Mouse (Mus musculus): Measurements from ENCODE around the gene Gm17654. TPM values are rescaled to one million over a fixed set of nuclear protein-coding genes. Genes with fewer than 3 reads are reported as not detected.
"Not testable (repeated sequence)": the region's sequence is repeated elsewhere in the genome, so short reads cannot be mapped to it uniquely, and the experiment has no call there.

The Gm17654 gene
- not detected in 2 replicates for polyA plus RNA-seq (2015; fragmentation: Nextera tagmentation; extraction: Ambion mirVana)

GRCm38 (mm10) chr14:43579046-43579445 lies at the start of gene Gm17654:
Gm17654 (minus strand) TSS chr14:43579146.
- not testable (repeated sequence) for ATAC-seq (ENCODE audit: insufficient number of reproducible peaks, low FRiP score, low TSS enrichment, low read depth)
- 86% methylated on average over 1 of the region's 2 CpGs for WGBS

GRCm38 (mm10) chr14:43607913-43608312 lies 29.0 kb upstream of the Gm17654 start, which contains the start of gene Gm10375:
Gm10375 (minus strand) TSS chr14:43608013.
- H3K27me3 ChIP-seq; H3K36me3 ChIP-seq; ATAC-seq (ENCODE audit: insufficient number of reproducible peaks, low FRiP score, low TSS enrichment, low read depth); H3K4me3 ChIP-seq; H3K27ac ChIP-seq; H3K4me1 ChIP-seq; H3K9ac ChIP-seq; H3K9me3 ChIP-seq; H3K4me2 ChIP-seq: not testable (repeated sequence)

More at GRCm38 (mm10) chr14:43579046-43579445, at the start of gene Gm17654:
- H3K4me2 ChIP-seq, H3K9me3 ChIP-seq, H3K27me3 ChIP-seq, H3K4me3 ChIP-seq, H3K27ac ChIP-seq, H3K4me1 ChIP-seq, H3K36me3 ChIP-seq, H3K9ac ChIP-seq: not testable (repeated sequence)

- not testable (repeated sequence) for H3K4me3 ChIP-seq; H3K9me3 ChIP-seq; H3K27ac ChIP-seq; H3K27me3 ChIP-seq; H3K4me1 ChIP-seq; H3K9ac ChIP-seq; H3K36me3 ChIP-seq; ATAC-seq (ENCODE audit: insufficient number of reproducible peaks, low FRiP score, low TSS enrichment, low read depth); H3K4me2 ChIP-seq
- 74% methylated on average over 4 of the region's 4 CpGs for WGBS
These were observed 977 bp downstream of the Gm17654 start for GRCm38 (mm10) chr14:43577969-43578368.

GRCm38 (mm10) chr14:43552271-43552670 lies 26.7 kb downstream of the Gm17654 start:
- H3K36me3 ChIP-seq; H3K4me2 ChIP-seq; ATAC-seq (ENCODE audit: insufficient number of reproducible peaks, low FRiP score, low TSS enrichment, low read depth); H3K4me1 ChIP-seq; H3K4me3 ChIP-seq; H3K9me3 ChIP-seq; H3K9ac ChIP-seq; H3K27me3 ChIP-seq; H3K27ac ChIP-seq: not testable (repeated sequence)
- WGBS: 85% methylated on average over 2 of the region's 2 CpGs

GRCm38 (mm10) chr14:43546281-43546680 lies 32.7 kb downstream of the Gm17654 start:
- not testable (repeated sequence) for H3K27me3 ChIP-seq; ATAC-seq (ENCODE audit: insufficient number of reproducible peaks, low FRiP score, low TSS enrichment, low read depth); H3K4me2 ChIP-seq; H3K9me3 ChIP-seq; H3K36me3 ChIP-seq; H3K27ac ChIP-seq; H3K4me1 ChIP-seq; H3K4me3 ChIP-seq; H3K9ac ChIP-seq

- 88% methylated on average over 2 of the region's 2 CpGs for WGBS
- ATAC-seq (ENCODE audit: insufficient number of reproducible peaks, low FRiP score, low TSS enrichment, low read depth); H3K27me3 ChIP-seq; H3K4me1 ChIP-seq; H3K36me3 ChIP-seq; H3K27ac ChIP-seq; H3K9me3 ChIP-seq; H3K9ac ChIP-seq; H3K4me2 ChIP-seq; H3K4me3 ChIP-seq: not testable (repeated sequence)
These were observed 35.7 kb downstream of the Gm17654 start, which contains the start of gene Gm5799 for GRCm38 (mm10) chr14:43543276-43543675. Gm5799 (plus strand) TSS chr14:43543576.

- H3K4me1 ChIP-seq; H3K36me3 ChIP-seq; H3K27ac ChIP-seq; H3K4me2 ChIP-seq; H3K27me3 ChIP-seq; H3K9ac ChIP-seq; H3K9me3 ChIP-seq; H3K4me3 ChIP-seq; ATAC-seq (ENCODE audit: insufficient number of reproducible peaks, low FRiP score, low TSS enrichment, low read depth): not testable (repeated sequence)
- WGBS: 67% methylated on average over 2 of the region's 2 CpGs
These were observed 40.8 kb downstream of the Gm17654 start for GRCm38 (mm10) chr14:43538144-43538543.

GRCm38 (mm10) chr14:43532387-43532786 lies 46.6 kb downstream of the Gm17654 start:
- 64% methylated on average over 5 of the region's 6 CpGs for WGBS
- not testable (repeated sequence) for H3K9me3 ChIP-seq; ATAC-seq (ENCODE audit: insufficient number of reproducible peaks, low FRiP score, low TSS enrichment, low read depth); H3K27ac ChIP-seq; H3K4me2 ChIP-seq; H3K4me3 ChIP-seq; H3K27me3 ChIP-seq; H3K4me1 ChIP-seq; H3K9ac ChIP-seq; H3K36me3 ChIP-seq

GRCm38 (mm10) chr14:43532011-43532383 lies 46.9 kb downstream of the Gm17654 start:
- WGBS: no CpG with 5 or more reads among the region's 6 CpGs
- H3K27ac ChIP-seq; H3K36me3 ChIP-seq; H3K4me1 ChIP-seq; H3K9ac ChIP-seq; H3K9me3 ChIP-seq; H3K4me3 ChIP-seq; H3K27me3 ChIP-seq; H3K4me2 ChIP-seq; ATAC-seq (ENCODE audit: insufficient number of reproducible peaks, low FRiP score, low TSS enrichment, low read depth): not testable (repeated sequence)

- ATAC-seq (ENCODE audit: insufficient number of reproducible peaks, low FRiP score, low TSS enrichment, low read depth); H3K4me2 ChIP-seq; H3K4me1 ChIP-seq; H3K9me3 ChIP-seq; H3K27ac ChIP-seq; H3K36me3 ChIP-seq; H3K27me3 ChIP-seq; H3K4me3 ChIP-seq; H3K9ac ChIP-seq: not testable (repeated sequence)
- 45% methylated on average over 14 of the region's 15 CpGs for WGBS
These were observed 47.6 kb downstream of the Gm17654 start for GRCm38 (mm10) chr14:43531052-43532010.
